Mouse (Mus musculus) embryo, embryonic 9.5 days (tissue): ENCODE data around the gene Dnal4.
"Not testable (repeated sequence)": the region's sequence is repeated elsewhere in the genome, so short reads cannot be mapped to it uniquely, and the experiment has no call there.

Experiments
- DNase-seq: peaks from one replicate; pipeline ENCODE4 v3.0.0-alpha.2; 2017; ENCODE audit errors: extremely low spot score

Gene Dnal4

DNA sequence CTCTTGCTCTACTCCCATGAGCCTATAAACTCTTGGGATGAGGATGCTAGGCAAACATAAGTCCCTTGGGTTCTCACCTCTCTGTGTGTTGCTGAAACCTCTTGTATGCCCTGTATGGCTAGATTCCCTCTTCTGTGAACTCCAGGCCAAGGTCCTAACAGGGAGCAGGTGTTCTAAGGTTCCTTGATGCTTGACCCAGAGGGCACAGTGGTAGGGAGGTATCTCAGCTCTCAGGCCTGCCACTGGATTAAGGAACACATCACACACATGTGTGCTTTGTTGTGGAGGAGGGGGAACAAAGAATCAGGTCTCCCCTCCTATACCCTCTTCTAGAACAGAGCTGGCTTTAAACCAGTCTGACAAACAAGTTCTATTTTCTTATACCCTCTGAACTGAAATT, at the start of gene Dnal4:
Gene Dnal4, minus strand, starts transcription at position 101 of the 400 bp plus-strand sequence.
- DNase-seq = no peak

DNA sequence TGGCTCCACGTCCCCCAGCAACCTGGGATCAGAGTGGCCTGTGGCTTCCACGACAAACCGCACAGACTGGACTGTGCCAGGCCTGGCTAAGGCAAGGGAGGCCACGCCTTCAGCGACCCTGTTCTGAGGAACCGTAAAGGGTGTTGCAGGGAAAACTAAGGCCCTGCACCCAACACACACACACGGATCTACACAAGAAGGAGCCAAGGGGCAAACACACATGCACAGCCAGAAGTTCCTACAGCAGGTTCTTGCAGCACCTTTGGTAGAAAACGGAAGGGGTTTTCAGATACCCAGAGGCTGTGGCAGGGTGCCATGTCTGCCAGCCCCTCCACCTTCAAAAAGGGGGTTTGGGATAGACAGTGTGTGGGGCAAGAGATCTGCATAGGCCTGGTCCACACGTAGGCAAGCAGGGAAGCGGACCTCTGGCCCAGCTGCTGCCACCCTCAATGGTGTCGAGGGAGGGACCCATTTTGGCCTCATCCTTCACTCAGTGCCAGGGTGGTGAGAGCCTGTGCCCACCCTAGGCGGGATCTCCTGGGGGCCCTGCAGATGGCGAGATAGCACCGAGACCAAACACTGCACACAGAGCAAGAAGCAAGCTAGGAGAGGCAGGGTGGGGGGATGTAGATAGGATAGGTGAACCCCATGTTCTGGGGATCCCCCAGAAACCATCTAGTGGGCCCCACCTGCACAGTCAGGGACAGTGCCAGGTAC, 49.6 kb upstream of the Dnal4 start:
- DNase-seq = no peak

DNA sequence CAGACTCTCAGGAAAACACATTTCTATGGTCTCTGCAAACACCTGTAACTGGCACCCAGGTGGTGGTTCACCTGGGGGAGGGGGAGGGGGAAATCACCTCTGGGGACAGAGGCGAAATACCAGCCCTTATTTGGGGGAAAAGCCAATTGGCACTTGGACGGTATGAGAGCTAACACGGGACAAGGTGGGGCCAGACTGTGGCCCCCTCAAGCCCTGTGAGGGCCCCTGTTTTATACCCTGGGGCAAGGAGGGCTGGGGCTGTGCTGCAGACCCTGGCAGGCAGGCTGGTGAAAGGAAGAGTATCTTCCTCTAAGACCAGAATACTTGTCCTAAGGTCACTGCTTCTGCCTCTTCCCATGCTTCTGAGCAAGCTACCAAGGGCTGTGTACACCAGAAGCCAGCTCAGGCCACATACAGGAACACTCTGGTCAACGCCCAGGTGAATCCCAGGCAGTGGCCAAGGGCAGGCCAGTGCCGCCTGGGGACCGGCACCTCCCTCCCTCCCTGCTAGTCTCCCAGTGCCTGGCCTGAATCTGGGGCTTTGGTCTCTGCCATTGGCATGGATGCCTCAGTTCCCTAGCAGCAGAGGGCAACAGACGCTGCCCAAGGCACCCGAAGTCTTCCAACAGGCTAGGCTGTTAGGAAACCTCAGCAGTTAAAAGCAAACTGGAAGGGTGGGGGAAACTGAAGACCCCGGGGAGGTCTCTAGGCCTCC, 48.7 kb upstream of the Dnal4 start:
- DNase-seq = no peak

DNA sequence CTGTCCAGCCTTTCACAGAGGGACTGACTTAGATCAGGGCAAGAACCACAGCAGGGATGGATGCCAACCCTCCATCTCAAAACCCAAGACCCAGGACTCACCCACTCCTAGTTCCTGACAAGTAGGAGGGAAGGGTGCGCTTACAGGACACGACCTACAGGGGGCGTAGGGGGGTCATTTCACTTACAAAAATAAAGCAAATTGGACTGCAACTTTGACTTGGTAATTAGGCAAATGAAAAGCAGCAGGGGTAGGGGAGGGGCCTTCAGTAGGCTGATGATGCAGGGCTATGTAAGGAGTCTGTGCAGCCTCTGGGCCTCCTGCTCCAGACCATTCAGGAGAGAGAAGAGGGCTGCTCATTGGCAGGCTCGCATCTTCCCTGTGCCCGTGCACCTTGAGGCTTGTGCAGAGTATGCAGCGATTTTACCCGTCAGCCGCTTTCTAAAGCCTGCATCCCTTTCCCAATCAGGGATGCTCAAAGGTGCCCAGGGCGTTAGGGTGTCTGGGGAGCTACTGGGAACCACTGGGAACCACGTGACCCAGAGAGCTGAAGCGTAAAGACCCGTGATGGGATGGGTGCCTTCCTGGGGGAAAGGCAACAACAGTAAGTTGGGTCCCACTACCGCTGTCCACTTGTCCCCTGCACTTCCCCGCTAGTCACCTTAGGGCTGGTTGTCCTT, 47.6 kb upstream of the Dnal4 start:
- peak; percentile 48 for DNase-seq

DNA sequence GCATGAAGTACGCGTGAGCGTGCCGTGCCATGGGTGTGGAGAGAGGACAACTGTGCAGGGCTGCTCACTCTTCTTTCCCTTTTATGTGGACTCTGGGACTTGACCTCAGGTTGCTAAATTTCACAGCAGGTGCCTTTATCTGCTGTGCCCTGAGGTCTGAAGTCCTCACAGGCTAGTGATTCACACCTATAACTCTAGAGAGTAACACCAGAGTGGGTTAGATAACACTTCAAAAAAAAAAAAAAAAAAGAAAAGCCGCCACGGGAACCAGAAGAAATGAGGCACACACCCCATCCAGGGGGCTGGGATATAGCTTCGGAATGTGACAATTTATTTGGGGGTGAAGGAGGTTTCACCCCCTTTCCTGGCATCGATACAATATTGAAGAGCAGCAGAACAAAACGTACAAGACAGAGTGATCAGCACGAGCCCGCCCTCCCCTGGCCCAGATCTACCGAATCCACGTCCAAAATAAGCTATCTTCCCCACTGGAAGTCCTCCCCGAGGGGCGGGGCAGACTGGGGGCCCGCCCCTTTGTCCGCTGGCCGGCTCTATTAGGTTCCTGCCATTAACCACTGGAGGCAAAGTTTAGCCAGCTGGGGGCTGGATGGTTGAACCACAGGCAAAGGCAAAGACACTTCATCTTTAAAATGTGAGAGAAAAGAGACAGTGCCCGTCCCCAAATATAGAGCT, 46.1 kb upstream of the Dnal4 start:
- no peak for DNase-seq

DNA sequence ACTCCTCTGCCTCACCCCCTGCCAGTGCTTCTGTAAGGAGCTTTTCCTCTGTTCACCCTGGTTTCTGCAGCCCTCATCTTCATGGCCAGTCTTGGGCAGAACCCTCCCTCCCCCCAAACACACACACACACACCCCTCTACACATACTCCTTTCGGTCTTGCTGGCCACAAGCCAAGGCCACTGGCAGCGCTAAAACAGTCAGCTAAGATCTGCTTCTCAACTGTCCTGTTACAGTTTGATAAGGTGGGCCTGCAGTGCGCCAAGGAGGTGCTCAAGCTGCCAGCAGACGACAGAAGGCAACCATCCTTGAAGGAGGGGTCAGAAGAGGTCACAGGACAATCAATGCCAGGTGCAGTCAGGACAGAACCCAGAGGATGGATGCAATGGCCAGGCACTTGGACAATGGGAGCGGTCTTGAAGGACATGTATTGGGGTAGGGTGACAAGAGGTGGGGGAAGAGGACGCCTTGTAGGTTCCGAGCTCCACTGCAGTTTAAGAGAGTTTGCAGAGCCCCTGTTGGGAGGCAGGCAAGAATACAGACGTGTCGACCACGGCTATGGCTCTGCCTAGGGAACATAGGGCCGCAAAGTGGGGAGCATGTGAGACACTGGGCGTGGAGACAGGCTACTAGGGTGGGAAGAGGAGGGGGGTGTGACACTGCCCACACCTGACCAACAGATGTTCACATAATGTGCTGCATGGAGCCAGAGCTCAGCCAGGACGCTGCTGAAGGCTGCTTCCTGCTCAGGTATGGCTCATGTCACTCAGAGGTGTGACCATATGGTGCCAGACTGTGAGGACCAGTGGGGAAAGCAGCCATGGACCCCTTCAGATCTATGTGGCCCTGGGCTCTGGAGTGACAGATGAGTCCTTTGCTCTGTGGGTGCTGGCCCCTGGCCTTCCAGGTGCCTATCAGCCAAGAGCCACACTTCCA, 44.9 kb upstream of the Dnal4 start:
- no peak for DNase-seq

DNA sequence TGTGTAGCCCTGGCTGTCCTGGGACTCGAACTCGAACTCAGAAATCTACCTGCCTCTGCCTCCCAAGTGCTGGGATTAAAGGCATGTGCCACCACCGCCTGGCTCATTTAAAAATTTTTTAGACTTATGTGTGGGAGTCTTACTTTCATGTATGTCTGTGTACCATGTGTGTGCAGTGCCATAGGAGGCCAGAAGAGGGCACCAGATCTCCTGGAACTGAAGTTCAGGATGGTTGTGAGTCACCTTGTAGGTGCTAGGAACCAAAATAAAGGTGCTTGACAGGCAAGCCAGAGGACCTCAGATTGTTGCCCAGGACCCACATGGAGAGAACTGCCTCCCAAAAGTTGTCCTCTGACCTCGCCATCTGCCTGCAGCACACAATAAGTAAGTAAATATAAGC, 40.7 kb upstream of the Dnal4 start:
- no peak for DNase-seq

DNA sequence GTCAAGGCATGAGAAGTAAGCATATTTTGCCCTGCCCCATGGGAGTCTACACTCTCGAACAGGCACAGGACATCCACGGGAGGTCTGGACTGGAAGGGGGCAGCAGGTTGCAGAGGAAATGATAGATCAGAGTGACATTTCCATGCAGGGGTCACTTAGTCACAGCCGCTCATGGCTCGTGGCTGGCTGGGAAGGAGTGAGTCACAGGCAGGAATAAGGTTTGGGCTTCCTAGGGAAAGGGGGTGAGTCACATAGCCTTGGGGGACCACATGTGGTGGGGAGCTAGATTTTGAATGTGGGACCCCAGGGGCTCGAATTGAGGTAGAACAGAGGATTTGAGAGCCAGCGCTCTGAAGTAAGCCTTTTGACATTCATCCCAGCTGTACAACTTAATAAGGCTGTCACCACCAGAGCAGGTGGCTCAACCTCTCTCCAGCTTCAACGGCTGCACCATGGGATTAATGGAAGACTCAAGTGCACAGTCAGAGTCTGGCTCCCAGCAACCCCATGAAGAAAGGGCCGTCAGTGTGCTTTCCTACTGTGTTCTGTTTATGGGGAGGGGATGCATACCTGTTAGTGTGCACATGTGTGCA, 36.1 kb upstream of the Dnal4 start:
- DNase-seq = no peak

DNA sequence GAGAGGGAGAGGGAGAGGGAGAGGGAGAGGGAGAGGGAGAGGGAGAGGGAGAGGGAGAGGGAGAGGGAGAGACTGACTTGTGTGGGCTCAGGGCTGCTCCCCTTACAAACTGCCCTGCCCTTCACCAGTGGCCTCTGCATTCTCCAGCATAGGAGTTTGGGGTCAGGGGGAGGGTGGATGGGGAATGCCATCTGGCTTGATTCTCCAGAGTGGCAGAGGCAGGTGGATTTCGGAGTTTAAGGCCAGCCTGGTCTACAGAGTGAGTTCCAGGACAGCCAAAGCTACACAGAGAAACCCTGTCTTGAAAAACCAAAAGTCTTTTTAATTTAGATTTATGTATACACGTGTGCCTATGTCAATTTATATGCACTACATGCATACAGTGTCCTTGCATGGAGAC, 35.2 kb upstream of the Dnal4 start:
- not testable (repeated sequence) for DNase-seq

DNA sequence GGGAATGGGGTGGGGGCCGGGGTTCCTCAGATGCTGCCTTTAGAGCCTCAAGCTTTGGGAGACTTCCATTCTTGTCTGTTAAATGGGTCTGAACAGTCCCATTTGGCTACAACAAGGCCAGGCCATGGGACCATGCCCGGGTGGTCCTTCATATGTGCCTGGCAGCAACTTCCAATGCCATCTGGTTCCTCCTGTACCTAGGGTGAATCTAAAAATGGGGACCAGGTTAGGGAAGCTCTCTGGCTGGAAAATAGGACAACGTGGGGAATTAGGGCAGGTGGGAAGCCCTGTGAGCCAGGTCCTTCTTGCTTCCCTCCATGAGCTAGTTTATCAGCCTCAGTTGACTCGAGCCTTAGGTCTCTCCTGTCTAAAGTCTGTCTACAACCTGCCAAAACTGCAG, 33.3 kb upstream of the Dnal4 start:
- no peak for DNase-seq

DNA sequence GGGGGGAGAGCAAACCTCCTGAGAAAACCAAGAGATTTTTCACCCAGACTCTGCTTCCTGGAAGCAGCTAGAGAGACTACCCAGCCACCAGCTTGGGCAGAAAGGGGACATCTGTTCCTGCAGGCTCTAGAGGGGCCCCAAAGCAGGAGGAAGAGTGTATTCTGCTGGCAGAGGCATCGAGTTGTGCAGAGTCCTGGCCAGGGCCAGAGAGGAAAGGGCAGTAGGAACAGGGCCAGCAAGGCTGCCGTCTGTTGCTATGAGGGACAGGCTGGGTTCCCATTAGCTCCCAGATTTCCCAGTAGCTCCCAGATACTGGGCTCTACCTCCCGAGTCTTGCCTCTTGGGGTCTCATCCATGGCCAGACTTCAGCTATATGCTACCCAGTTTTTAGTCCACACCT, 32.4 kb upstream of the Dnal4 start:
- DNase-seq = no peak

DNA sequence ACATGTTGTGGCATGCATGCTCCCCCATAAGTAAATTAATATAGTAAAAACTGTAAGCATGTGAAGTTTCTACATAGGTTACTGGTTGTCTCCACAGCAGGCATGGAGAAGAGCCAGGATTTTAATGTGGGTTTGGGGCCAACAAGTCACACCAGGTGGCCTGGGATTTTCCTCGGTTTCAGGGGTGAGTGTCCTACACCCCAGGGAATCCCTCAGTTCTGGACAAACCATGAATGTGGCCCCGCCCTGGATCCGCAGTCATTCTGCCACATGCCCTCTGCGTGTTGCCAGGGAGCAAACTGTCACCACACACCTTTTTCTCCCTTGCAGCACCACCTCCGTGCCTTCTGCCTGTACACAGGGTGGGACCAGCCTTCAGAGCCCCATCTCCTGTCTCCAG, 31.0 kb upstream of the Dnal4 start:
- no peak for DNase-seq

DNA sequence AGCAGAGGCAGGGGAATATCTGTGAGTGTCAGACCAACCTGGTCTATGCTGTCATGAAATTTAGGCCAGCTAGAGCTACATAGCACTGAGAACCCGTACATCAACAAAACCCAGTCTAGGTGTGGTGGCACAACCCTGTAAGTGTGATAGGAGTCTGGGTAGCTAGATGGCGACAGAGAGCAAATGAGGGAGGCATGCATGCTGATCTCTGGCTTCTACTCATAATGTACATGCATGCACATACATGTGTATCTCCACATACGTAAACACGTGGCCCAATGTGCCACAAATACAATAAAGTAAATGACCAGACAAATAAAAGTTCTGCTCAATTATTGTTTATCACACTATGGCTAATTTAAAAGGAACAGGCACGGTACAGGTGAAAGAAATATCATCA, 30.5 kb upstream of the Dnal4 start:
- no peak for DNase-seq

DNA sequence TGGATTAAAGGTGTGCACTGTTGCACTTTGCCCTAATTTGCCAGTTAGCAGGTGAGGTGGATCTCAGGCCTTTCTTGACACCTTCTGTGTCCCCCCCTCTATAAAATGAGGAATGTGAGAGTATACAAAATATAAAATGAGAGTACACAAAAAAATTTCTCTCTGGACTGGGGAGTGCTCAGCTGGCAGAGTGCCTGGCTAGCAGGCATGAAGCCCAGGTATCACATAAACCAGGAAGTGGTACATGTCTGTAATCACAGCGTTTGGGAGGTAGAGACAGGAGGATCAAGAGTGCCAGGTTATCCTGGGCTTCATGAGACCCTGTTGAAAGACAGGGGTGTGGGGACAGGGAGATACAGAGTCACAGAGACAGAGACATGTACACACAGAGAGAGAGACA, 29.4 kb upstream of the Dnal4 start:
- DNase-seq = no peak

DNA sequence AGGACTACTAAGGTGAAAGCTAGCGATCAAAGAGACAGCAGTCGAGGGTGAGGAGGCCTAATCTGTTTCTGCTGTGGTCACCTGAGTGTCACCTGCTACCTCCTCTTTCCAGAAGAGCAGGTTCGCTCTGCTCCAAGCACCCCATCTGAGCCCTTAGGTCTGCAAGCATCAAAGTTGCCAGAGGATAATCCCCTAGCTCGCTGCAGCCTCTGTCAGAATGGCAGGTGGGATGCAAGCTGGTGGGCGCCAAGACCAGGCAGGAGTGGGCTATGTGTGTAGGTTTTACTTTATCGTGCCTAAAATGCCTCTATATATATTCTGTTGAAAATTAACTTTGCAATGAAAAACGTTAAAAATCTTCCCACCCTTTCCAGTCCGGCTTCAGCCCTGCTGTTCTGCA, 27.6 kb upstream of the Dnal4 start:
- DNase-seq = no peak

DNA sequence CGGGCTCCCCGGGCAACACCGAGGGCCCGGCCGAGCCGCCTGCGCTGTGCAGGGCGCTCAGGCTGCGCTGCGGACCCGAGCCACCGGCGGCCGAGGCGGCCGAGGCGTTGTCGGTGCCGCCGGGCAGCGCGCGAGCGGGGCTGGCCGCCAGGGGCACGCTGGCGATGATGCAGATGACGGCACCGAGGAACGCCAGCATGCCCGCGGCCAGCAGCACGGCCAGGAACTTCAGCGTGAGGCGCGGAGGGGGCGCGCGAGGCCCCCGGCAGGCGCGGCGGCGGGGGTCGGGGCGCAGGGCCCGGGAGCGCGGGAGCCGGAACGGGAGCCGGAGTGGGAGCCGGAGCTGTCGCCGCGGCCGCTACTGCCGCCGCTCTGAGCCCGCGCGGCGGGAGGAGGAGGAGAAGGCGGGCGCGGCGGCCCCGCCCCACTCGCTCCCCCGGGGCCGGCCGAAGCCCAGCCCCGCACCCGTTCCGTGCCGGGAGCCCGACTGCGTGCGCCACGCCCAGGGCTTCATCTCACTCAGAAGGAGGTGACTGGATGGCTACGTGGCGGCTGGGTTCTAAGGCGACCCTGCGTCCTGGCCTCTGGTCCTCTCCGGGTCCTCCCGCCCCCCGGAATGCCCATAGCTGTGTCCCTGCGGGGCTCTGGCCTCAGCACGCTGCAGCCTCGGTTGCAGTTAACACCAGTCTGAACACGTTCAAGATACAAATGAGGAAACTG, 26.9 kb upstream of the Dnal4 start, which contains the start of gene Nptxr:
Gene Nptxr, minus strand, starts transcription at position 415 of the 720 bp plus-strand sequence.
- DNase-seq = peak; percentile 63

DNA sequence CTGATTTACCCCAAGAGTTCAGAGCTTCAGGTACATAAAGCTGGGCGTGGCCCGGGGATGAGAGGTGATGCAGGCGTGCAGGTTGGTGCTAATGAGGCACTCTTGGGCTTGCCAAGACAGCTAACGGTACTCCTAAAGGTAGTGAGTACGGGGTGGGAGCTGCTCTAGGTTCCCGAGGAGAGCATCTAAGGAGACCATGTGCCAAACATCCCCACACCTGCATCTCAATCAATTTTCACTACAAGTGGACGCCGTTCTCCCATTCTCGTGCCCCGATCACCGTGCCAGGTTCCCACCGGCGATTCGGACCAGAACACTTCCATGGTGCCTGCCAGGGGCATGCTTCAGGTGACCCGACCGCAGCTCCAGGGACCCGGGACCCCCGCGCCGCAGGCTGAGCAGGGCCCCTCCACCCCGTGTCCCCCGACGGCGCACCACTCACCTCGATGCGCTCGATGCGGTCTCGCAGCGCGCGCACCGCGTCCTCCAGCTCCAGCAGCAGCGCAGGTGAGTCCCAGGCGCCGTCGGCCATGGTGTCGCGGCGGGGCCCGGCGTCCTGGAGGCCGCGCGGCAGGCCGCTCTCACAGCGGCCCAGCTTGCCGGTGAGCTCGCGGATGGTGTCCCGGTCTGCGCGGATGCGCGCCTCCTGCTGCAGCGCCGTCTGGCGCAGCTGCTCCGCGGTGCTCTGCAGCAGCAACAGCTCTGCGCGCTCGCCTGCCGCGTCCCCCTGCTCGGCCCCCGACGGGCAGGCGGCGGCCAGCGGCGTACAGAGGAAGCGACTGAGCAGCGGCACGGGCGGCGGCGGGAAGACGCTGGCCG, 26.1 kb upstream of the Dnal4 start:
- no peak for DNase-seq

DNA sequence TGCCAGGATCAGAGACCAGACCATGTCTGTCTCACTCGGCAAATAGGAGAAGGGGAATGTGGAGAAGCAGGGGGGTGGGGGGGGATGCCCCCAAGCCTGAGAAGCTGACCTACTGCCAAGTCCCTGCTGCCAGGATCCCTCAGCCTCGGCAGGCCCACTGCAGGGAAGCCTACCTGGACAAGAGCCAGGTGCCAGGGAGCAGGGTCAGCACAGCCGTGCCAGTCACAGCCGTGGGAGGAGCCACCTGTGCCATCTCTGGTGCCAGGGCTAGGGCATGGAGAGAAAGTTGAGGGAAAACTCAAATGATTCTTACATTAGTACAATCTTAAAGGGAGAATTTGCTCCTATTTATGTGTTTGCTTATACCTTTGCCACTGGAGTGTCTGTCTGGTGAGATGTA, 24.7 kb upstream of the Dnal4 start:
- no peak for DNase-seq

DNA sequence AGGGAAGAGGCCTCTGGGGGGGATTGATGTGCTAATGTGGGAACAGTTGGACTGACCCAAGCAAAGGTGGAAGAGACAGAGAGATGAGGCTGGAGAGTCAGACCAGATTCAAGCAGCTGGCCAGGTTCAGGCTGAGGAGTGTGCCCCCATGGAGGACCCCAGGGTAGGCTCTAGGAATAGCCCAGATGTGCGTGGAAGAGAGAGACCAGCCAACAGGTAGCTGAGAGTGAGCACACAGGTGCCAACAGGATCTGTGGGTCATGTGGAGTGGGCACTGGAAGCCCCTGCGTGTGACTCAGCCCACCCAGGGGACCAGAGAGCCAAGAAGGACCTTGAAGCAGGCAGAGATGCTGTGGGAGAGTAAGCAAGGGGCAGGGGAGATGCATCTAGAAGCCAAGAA, 24.0 kb upstream of the Dnal4 start:
- no peak for DNase-seq
